Mouse (Mus musculus) heart, embryonic 10.5 days (tissue): ENCODE measurements around the gene Psg22. TPM values are rescaled to one million over a fixed set of nuclear protein-coding genes. Genes with fewer than 3 reads are reported as not detected.
"Not testable (repeated sequence)": the region's sequence is repeated elsewhere in the genome, so short reads cannot be mapped to it uniquely, and the experiment has no call there.

Experiments
- DNase-seq: peaks from one replicate; pipeline ENCODE4 v3.0.0-alpha.2; 2017; ENCODE audit warnings: low spot score
- H3K27ac ChIP-seq: fragments of 300-500 bp; sonication (generic); 2 replicates; pipeline ENCODE4 v1.5.1; 2016; ENCODE audit warnings: mild to moderate bottlenecking
- H3K27me3 ChIP-seq: fragments of 300-500 bp; sonication (generic); 2 replicates; pipeline ENCODE4 v1.6.1; 2016; ENCODE audit warnings: mild to moderate bottlenecking; ENCODE audit not compliant: poor library complexity, insufficient read depth, severe bottlenecking
- H3K36me3 ChIP-seq: fragments of 300-500 bp; sonication (generic); 2 replicates; pipeline ENCODE4 v1.6.1; 2016; ENCODE audit warnings: mild to moderate bottlenecking, moderate library complexity
- H3K4me1 ChIP-seq: fragments of 300-500 bp; sonication (generic); 2 replicates; pipeline ENCODE4 v1.6.1; 2016; ENCODE audit warnings: mild to moderate bottlenecking
- H3K4me3 ChIP-seq: fragments of 300-500 bp; sonication (generic); 2 replicates; pipeline ENCODE4 v1.5.1; 2016; ENCODE audit warnings: mild to moderate bottlenecking, moderate library complexity
- H3K9me3 ChIP-seq: fragments of 300-500 bp; sonication (generic); 2 replicates; pipeline ENCODE4 v1.6.1; 2016; ENCODE audit warnings: mild to moderate bottlenecking, moderate library complexity
- WGBS: fragments of 180-500 bp; shearing (Covaris S2); methylation state at CpG from one replicate; pipeline ENCODE4 v1.1.7; 2016; 5-methylcytosine and 5-hydroxymethylcytosine counted together
- polyA plus RNA-seq: library from polyadenylated mRNA; unstranded; fragments of >200 nt; fragmentation: Nextera tagmentation; extraction: Ambion mirVana; gene quantifications from 2 replicates; pipeline ENCODE4 v1.2.1, GENCODE M21; 2016

Gene Psg22
- polyA plus RNA-seq: not detected in 2 replicates

DNA sequence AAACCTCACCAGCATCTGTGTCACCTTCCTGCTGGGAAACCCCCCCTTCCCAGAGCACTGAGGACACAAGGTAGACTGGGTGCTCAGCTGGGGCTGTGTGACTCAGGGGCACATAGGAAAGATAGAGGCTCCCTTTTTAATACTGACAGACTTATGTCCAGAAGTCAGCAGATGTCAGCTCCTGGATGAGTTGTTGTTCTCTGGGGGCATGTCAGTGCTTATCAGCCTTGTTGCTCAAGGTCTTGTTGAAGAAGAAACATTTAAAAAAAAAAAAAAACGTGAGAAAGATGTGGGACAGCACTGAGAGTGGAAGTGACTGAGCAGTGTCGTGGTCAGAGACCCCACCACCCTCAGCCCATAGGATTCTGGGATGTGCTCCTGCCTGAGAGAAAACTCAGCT, at the start of gene Psg22:
Gene Psg22, plus strand, starts transcription at position 301 of the 400 bp plus-strand sequence.
- Histone ChIP-seq H3K27ac (no peak within 1 kb of the TSS), H3K4me3 (no peak within 1 kb of the TSS), H3K27me3 (no peaks in the 10 kb centered on the region), H3K9me3 (no peaks in the 10 kb centered on the region), H3K4me1 (no peaks in the 10 kb centered on the region), H3K36me3 (no peaks in the 10 kb centered on the region)
- peak; percentile 41 for DNase-seq
- WGBS: 43% methylated on average over 2 of the region's 2 CpGs

DNA sequence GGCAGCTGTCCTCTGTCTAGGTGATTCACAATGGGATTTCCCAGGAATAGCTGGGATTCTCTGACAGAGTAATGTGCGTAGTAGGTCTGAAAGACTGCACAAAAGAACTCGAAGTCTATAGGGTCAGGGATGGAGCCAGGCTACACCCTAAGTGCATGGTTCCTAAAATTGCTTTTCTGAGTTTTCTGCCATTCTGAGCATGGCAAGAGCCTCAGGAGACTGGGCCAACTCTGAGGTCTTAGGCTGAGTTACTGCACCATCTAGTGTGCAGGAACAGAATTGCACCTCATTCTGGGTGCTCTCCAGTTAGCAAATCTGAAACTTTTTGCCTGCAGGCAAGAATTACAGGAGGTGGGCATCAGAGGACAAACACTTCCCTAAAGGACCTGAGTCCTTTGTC, 38.1 kb upstream of the Psg22 start:
- WGBS: 48% methylated on average over 2 of the region's 2 CpGs
- no peaks in the 10 kb centered on the region for H3K4me1 ChIP-seq
- no peaks in the 10 kb centered on the region; the same call in 1 of the 2 replicates for H3K9me3 ChIP-seq
- H3K36me3 ChIP-seq: no peaks in the 10 kb centered on the region
- no peak overlapping the region for H3K27ac ChIP-seq
- H3K27me3 ChIP-seq: no peaks in the 10 kb centered on the region
- peak; percentile 56 for DNase-seq
- no peak overlapping the region for H3K4me3 ChIP-seq

DNA sequence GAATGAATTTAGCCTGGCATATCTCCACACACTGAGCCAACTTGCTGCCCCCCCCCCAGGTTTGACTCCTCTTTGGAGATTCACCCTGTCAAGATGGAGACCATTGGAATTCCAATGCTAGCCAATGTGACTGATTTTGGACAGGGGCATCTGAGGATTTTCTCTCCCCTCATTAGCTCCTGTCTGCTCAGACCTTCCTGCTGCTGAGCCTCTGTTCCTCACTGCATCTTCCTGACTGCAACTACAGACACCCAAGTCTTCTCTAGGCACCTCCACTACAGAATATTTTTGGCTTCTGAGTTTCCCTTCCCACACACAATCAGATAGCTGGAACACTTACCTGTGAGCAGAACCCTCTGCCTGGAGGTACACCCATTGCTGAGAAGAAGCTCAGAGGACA, 32.3 kb upstream of the Psg22 start:
- DNase-seq: no peak
- Histone ChIP-seq H3K27ac (no peak overlapping the region), H3K9me3 (no peaks in the 10 kb centered on the region), H3K4me3 (no peak overlapping the region), H3K36me3 (no peaks in the 10 kb centered on the region), H3K27me3 (no peaks in the 10 kb centered on the region), H3K4me1 (no peaks in the 10 kb centered on the region)

DNA sequence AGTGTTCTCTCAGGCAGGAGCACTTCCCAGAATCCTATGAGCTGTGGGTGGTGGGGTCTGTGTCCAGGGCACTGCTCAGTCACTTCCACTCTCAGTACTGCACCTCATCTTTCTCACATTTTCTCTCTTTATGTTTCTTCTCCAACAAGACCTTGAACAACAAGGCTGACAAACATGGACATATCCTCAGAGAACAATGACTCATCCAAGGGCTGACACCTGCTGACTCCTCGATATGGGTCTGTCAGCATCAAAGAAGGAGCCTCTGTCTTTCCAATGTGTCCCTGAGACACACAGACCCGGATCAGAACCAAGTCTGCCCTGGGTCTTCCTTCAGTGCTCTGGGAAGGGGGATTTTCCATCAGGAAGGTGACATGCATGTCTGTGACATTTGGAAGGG, 31.8 kb upstream of the Psg22 start, which contains the start of gene Psg20:
Gene Psg20, minus strand, starts transcription at position 101 of the 400 bp plus-strand sequence.
- Histone ChIP-seq H3K4me1 (no peaks in the 10 kb centered on the region), H3K27me3 (no peaks in the 10 kb centered on the region), H3K36me3 (no peaks in the 10 kb centered on the region), H3K9me3 (no peaks in the 10 kb centered on the region), H3K27ac (no peak within 1 kb of the TSS), H3K4me3 (no peak within 1 kb of the TSS)
- peak; percentile 33 for DNase-seq
- WGBS: 56% methylated on average over 2 of the region's 2 CpGs

DNA sequence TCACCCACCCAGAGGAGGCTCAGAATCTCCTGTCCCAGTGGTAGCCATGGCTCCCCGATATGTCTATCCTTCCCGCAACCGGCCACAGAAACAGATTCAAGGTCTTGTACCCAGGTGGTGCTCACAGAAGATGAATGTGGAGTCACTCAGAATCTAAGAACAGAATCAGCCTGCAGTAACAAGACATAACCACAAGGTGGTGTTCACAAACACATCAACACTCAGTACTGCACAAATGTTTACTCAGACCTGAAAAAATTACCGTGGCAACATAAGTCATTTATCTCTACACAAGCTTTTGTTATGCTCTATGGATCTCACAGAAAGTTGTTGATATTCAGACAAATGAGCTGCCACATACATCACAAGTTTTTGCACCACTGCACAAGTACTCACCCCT, 7.6 kb upstream of the Psg22 start:
- not testable (repeated sequence) for H3K27me3 ChIP-seq, H3K4me3 ChIP-seq, H3K9me3 ChIP-seq, H3K36me3 ChIP-seq, DNase-seq, H3K4me1 ChIP-seq, H3K27ac ChIP-seq
- 75% methylated on average over 4 of the region's 4 CpGs for WGBS

DNA sequence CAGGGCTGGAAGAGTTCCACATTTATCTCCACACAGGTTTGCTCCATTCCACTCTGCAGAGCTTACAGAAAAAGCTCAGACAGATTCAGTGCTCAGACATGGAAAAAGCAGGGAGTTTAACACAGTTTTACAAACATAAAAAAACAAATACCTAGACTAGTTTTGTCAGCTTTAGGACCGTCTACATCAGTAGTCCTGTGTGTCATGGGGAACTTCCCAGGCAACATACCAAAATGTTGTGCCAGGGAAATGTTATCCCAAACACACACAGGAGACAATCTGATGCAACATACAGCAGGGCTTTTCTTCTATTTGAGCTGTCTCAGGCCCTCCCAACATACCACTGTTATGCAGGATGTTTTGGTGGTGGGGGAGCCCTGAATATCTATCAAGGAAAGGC, 7.0 kb upstream of the Psg22 start:
- Histone ChIP-seq H3K27me3 (no peaks in the 10 kb centered on the region), H3K4me1 (no peaks in the 10 kb centered on the region), H3K27ac (no peak overlapping the region), H3K4me3 (no peak overlapping the region), H3K36me3 (no peaks in the 10 kb centered on the region), H3K9me3 (no peaks in the 10 kb centered on the region)
- DNase-seq: no peak
- 54% methylated on average over 1 of the region's 1 CpGs for WGBS

GRCm38 (mm10) chr7:18715546-18715945, 2.3 kb upstream of the Psg22 start:
- no peak overlapping the region for H3K4me3 ChIP-seq
- no peaks in the 10 kb centered on the region for H3K4me1 ChIP-seq
- no peak for DNase-seq
- no peak overlapping the region for H3K27ac ChIP-seq
- no peaks in the 10 kb centered on the region for H3K27me3 ChIP-seq
- 64% methylated on average over 4 of the region's 4 CpGs for WGBS
- no peaks in the 10 kb centered on the region for H3K36me3 ChIP-seq
- H3K9me3 ChIP-seq: no peaks in the 10 kb centered on the region

GRCm38 (mm10) chr7:18724001-18724400, 6.1 kb downstream of the Psg22 start:
- 83% methylated on average over 6 of the region's 6 CpGs for WGBS
- Histone ChIP-seq H3K27me3 (no peaks in the 10 kb centered on the region), H3K4me3 (no peak overlapping the region), H3K9me3 (no peaks in the 10 kb centered on the region), H3K4me1 (no peaks in the 10 kb centered on the region), H3K36me3 (no peaks in the 10 kb centered on the region), H3K27ac (no peak overlapping the region)
- peak; percentile 61 for DNase-seq

GRCm38 (mm10) chr7:18725931-18726330, 8.0 kb downstream of the Psg22 start:
- H3K27me3 ChIP-seq, H3K4me1 ChIP-seq, H3K36me3 ChIP-seq, H3K4me3 ChIP-seq, DNase-seq, H3K9me3 ChIP-seq, H3K27ac ChIP-seq: not testable (repeated sequence)

DNA sequence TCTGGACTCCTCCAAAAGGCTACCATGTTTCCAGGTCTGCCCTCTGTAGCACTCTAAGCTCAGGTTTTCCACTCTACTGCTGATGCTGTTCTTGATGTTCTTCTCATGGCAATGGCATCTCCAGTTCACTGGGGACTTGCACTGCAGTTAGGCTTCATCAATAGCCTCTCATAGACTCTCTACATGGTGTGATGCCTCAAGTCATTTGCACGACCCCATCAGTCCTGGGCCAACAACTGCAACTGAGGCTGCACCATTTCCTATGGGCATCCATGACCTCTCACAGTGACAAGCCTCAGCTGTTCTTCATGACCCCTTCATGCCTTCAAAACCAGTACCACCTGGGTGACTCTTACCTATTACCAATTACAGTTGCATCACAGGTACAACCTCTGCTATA, 10.5 kb downstream of the Psg22 start:
- H3K27me3 ChIP-seq: no peaks in the 10 kb centered on the region
- DNase-seq: peak; percentile 52
- H3K36me3 ChIP-seq: no peaks in the 10 kb centered on the region
- H3K4me1 ChIP-seq: no peaks in the 10 kb centered on the region
- 59% methylated on average over 1 of the region's 1 CpGs for WGBS
- H3K9me3 ChIP-seq: no peaks in the 10 kb centered on the region
- no peak overlapping the region for H3K27ac ChIP-seq
- H3K4me3 ChIP-seq: no peak overlapping the region

GRCm38 (mm10) chr7:18733111-18733510, 15.2 kb downstream of the Psg22 start:
- no peaks in the 10 kb centered on the region for H3K27me3 ChIP-seq
- no peak overlapping the region for H3K4me3 ChIP-seq
- no peaks in the 10 kb centered on the region for H3K9me3 ChIP-seq
- H3K36me3 ChIP-seq: no peaks in the 10 kb centered on the region
- no peaks in the 10 kb centered on the region for H3K4me1 ChIP-seq
- no peak overlapping the region for H3K27ac ChIP-seq
- peak; percentile 36 for DNase-seq

- H3K27me3 ChIP-seq: no peaks in the 10 kb centered on the region
- 77% methylated on average over 1 of the region's 1 CpGs for WGBS
- no peak overlapping the region for H3K4me3 ChIP-seq
- H3K27ac ChIP-seq: no peak overlapping the region
- no peaks in the 10 kb centered on the region for H3K4me1 ChIP-seq
- H3K36me3 ChIP-seq: no peaks in the 10 kb centered on the region
- H3K9me3 ChIP-seq: no peaks in the 10 kb centered on the region
- peak; percentile 16 for DNase-seq
Measured at GRCm38 (mm10) chr7:18734451-18734850, 16.6 kb downstream of the Psg22 start.

GRCm38 (mm10) chr7:18746189-18746860, 28.4 kb downstream of the Psg22 start:
- Histone ChIP-seq H3K4me3 (peak overlapping the region; percentile 53), H3K36me3 (no peaks in the 10 kb centered on the region), H3K27me3 (peaks cover 17% of the 10 kb centered on the region; the same call in 1 of the 2 replicates), H3K4me1 (peaks cover 4% of the 10 kb centered on the region), H3K9me3 (no peaks in the 10 kb centered on the region), H3K27ac (peak overlapping the region; percentile 78)
- WGBS: 9% methylated on average over 20 of the region's 20 CpGs
- DNase-seq: no peak

DNA sequence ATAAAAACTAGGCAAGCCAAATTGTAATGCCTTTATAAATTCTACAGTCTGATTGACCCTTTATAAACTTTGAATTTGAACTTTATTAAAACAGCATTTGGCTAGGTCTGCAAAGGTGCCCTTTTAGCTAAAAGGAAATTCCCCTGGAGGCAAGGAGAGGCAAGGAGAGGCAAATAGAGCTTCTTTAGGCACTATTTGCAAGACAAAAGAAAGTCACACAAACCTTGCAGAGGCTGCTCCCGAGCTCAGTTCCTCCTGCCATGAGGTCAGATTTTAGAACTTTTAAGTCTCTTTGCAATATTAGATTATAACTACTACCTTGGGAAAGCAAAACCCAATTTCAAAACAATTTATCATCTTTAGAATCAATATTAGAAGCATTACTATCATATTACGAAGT, 29.5 kb downstream of the Psg22 start:
- WGBS: 53% methylated on average over 2 of the region's 2 CpGs
- not testable (repeated sequence) for H3K36me3 ChIP-seq, H3K27ac ChIP-seq, DNase-seq, H3K4me1 ChIP-seq, H3K4me3 ChIP-seq, H3K9me3 ChIP-seq
- peaks cover 17% of the 10 kb centered on the region; the same call in 1 of the 2 replicates for H3K27me3 ChIP-seq
